Mouse (Mus musculus) embryonic facial prominence, embryonic 13.5 days (tissue): ENCODE data around the gene Oxct1. TPM values are rescaled to one million over a fixed set of nuclear protein-coding genes. Genes with fewer than 3 reads are reported as not detected.
A peak's percentile ranks its signal among the peaks of the same experiment; 100 is the strongest.

Source experiments
- ATAC-seq: fragments of 200-750 bp; cut with Nextera tagmentation; 2 replicates; pipeline ENCODE4 v1.8.0; 2017; ENCODE audit warnings: low read depth; ENCODE audit not compliant: insufficient number of reproducible peaks, insufficient read depth, low FRiP score, low TSS enrichment
- H3K27ac ChIP-seq: fragments of 300-500 bp; sonication (generic); 2 replicates; pipeline ENCODE4 v1.5.1; 2015; ENCODE audit warnings: moderate library complexity, mild to moderate bottlenecking, inconsistent platforms
- H3K27me3 ChIP-seq: fragments of 300-500 bp; sonication (generic); 2 replicates; pipeline ENCODE4 v1.6.1; 2015; ENCODE audit warnings: mild to moderate bottlenecking, inconsistent platforms
- H3K36me3 ChIP-seq: fragments of 300-500 bp; sonication (generic); 2 replicates; pipeline ENCODE4 v1.6.1; 2015; ENCODE audit warnings: mild to moderate bottlenecking, inconsistent platforms
- H3K4me1 ChIP-seq: fragments of 300-500 bp; sonication (generic); 2 replicates; pipeline ENCODE4 v1.6.1; 2015; ENCODE audit warnings: inconsistent platforms
- H3K4me2 ChIP-seq: fragments of 300-500 bp; sonication (generic); 2 replicates; pipeline ENCODE4 v1.6.1; 2015; ENCODE audit warnings: moderate library complexity, mild to moderate bottlenecking, inconsistent platforms
- H3K4me3 ChIP-seq: fragments of 300-500 bp; sonication (generic); 2 replicates; pipeline ENCODE4 v1.5.1; 2015; ENCODE audit warnings: mild to moderate bottlenecking, inconsistent platforms
- H3K9ac ChIP-seq: fragments of 300-500 bp; sonication (generic); 2 replicates; pipeline ENCODE4 v1.6.1; 2015; ENCODE audit warnings: mild to moderate bottlenecking, inconsistent platforms
- H3K9me3 ChIP-seq: fragments of 300-500 bp; sonication (generic); 2 replicates; pipeline ENCODE4 v1.6.1; 2016; ENCODE audit warnings: inconsistent platforms
- WGBS: fragments of 180-500 bp; shearing (Covaris S2); methylation state at CpG from one replicate; pipeline ENCODE4 v1.1.7; 2015; ENCODE audit warnings: mixed read lengths; 5-methylcytosine and 5-hydroxymethylcytosine counted together
- polyA plus RNA-seq: library from polyadenylated mRNA; unstranded; fragments of >200 nt; fragmentation: Nextera tagmentation; extraction: Ambion mirVana; gene quantifications from 2 replicates; pipeline ENCODE4 v1.2.1, GENCODE M21; 2015

Gene Oxct1
- polyA plus RNA-seq, 1 experiment from 2014 or later, result 267 TPM

DNA sequence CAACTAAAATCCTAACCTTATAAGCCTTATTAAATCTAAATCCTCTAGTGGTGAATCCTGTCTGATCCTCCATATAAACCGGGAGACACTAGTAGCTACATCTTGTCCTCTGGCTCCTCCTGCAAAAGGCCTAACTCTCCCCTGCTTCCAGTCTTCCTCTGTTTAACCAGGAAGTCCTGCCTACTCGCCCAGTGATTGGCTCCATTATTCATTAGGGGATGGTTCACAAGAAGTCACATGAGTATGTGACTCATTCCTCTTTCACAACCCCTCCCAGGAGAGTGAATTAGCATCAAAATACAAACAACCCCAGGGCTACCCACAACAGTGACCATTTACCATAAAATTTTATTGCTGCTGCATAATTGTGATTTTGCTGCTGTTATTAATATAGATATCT, 27.0 kb upstream of the Oxct1 start:
- ATAC-seq, result no peak
- whole genome bisulfite sequencing, result 68% methylated on average over 2 of the region's 2 CpGs
- Histone ChIP-seq H3K36me3 (no peaks in the 10 kb centered on the region), H3K9me3 (no peaks in the 10 kb centered on the region), H3K9ac (no peak overlapping the region), H3K4me2 (no peak overlapping the region), H3K4me1 (peaks cover 4% of the 10 kb centered on the region), H3K27me3 (no peaks in the 10 kb centered on the region), H3K27ac (no peak overlapping the region), H3K4me3 (no peak overlapping the region)

DNA sequence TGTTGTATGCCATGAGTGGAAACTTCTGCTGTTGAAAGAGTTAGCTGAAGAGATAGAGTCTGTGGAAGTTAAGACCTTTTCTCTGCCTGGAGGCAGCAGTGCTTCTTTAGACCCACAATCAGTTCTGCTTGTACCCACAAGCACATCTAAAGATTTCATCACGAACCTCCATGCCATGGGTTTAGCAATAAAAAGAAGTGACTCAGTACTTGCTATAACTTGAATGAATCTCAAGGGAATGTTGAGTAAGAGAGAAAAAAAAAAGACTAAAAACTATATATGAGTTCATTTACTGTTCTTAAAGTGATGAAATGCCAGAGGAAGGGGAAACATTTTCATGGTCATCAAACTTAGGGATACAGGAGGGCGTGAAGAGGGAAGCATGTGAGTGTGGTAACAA, 25.6 kb upstream of the Oxct1 start:
- Histone ChIP-seq H3K4me1 (no peaks in the 10 kb centered on the region), H3K9ac (no peak overlapping the region), H3K27ac (no peak overlapping the region), H3K9me3 (peaks cover 8% of the 10 kb centered on the region), H3K27me3 (no peaks in the 10 kb centered on the region), H3K36me3 (no peaks in the 10 kb centered on the region), H3K4me2 (no peak overlapping the region), H3K4me3 (no peak overlapping the region)
- no peak for ATAC-seq
- 75% methylated on average over 2 of the region's 2 CpGs for WGBS

DNA sequence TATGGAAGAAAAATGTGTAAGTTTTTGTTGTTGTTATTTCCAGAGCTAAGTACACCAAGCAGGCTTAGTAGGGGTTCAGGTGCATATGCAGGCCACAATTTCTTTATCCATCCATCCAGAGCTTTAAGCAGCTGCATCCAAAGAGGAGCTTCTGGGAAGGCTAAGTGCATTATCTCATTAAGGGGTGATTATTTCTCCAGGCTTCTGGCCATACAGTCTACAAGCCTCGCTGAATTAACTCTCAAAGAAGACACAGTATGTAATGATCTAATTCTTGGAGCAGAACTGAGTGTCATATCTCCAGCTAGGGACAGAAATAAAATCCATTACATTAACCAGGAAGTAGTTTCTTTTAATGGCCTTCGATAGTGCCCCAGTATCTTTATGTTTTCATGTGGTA, 12.3 kb upstream of the Oxct1 start:
- 72% methylated on average over 2 of the region's 2 CpGs for WGBS
- no peak for ATAC-seq
- no peak overlapping the region for H3K4me3 ChIP-seq

DNA sequence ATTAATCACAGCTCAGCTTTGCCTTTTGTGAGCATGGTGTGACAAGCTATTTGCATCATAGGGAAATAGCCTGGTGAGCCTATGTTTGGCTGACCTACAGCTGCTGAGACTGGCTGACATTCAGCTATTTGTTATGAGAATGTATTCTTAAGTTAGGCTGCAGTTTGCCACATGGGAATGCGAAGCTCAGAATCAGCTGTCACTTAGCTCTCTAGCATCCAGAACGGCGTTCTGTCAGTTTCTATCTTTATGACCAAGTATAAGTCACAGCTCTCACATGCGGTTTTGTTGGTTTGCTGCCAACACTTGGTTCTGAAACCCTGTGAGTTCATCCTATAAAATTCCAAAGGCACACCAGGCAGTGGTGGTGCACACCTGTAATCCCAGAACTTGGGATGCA, 5.5 kb upstream of the Oxct1 start:
- WGBS, result 75% methylated on average over 4 of the region's 4 CpGs
- H3K4me2 ChIP-seq, result no peak overlapping the region

More for the DNA sequence above, 12.3 kb upstream of the Oxct1 start:
- Histone ChIP-seq H3K4me2 (no peak overlapping the region), H3K9ac (no peak overlapping the region), H3K9me3 (no peaks in the 10 kb centered on the region), H3K27me3 (no peaks in the 10 kb centered on the region), H3K4me1 (no peaks in the 10 kb centered on the region), H3K36me3 (no peaks in the 10 kb centered on the region), H3K27ac (no peak overlapping the region)

DNA sequence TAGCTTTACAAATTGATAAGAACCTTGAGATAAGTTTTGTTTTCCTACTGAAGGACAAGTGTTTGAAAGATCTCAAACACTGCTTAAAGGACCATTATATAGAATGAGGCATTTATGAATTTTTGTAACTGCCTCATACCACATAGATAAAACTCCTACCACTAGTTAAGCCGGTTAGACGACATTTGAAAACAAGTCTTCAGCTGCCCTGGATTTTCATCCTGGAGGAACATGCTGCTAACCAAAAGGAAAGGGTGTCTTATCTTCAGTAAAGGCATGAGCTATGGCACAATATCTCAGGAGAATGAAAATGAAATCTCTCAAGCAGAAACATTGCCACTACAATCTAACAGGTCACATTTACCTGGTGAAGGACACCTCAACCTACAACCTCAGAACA, 2.4 kb upstream of the Oxct1 start:
- no peak overlapping the region for H3K4me2 ChIP-seq
- 75% methylated on average over 2 of the region's 2 CpGs for WGBS

More for the DNA sequence above, 5.5 kb upstream of the Oxct1 start:
- peaks cover 8% of the 10 kb centered on the region for H3K4me1 ChIP-seq
- H3K4me3 ChIP-seq, result no peak overlapping the region
- H3K36me3 ChIP-seq, result no peaks in the 10 kb centered on the region
- H3K27ac ChIP-seq, result no peak overlapping the region
- no peak overlapping the region for H3K9ac ChIP-seq
- no peak for ATAC-seq
- no peaks in the 10 kb centered on the region for H3K9me3 ChIP-seq
- no peaks in the 10 kb centered on the region for H3K27me3 ChIP-seq

DNA sequence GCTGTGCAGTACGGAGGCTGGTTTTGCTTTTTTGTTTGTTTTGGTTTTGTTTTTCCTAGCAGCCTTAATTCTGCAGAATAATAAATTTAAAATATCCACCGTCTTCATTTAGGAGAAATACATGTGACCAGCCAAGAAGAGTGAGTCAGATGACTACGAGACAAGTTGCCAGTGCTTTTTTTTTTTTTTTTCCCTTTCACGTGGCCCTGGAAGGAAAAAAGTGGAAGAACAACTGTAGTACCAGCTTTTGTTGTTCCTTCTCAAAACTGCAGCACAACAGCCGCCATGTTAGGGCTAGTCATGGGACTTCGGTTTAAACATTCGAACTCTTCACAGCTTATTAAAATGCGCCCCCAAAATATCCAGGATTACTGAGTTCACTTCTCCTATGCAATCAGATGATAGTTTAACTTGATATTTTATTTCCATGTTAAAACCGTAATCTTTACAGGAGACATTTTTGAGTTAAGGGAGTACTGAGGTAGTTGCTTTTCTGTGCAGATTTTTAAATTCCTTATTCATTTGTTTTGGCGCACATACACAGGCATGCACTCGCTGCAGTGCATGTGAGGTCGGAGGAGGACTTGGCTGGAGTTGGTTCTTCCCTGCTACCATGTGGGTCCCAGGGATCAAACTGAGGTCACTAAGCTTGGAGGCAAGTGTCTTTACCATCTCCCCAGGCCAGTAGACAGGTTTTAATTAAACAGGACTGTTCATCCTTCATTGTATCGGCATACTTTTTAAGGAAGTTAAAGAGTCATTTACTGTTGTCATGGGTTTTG, 1.3 kb upstream of the Oxct1 start:
- H3K9me3 ChIP-seq, result no peaks in the 10 kb centered on the region
- H3K9ac ChIP-seq, result no peak overlapping the region
- no peak overlapping the region for H3K27ac ChIP-seq
- H3K36me3 ChIP-seq, result no peaks in the 10 kb centered on the region
- peaks cover 22% of the 10 kb centered on the region for H3K4me1 ChIP-seq
- WGBS, result 77% methylated on average over 13 of the region's 13 CpGs
- no peaks in the 10 kb centered on the region for H3K27me3 ChIP-seq
- no peak overlapping the region for H3K4me2 ChIP-seq
- no peak for ATAC-seq
- no peak overlapping the region for H3K4me3 ChIP-seq

More for the DNA sequence above, 2.4 kb upstream of the Oxct1 start:
- H3K27ac ChIP-seq, result no peak overlapping the region
- H3K4me1 ChIP-seq, result peaks cover 22% of the 10 kb centered on the region
- ATAC-seq, result no peak
- no peak overlapping the region for H3K4me3 ChIP-seq
- no peaks in the 10 kb centered on the region for H3K9me3 ChIP-seq
- no peak overlapping the region for H3K9ac ChIP-seq
- no peaks in the 10 kb centered on the region for H3K27me3 ChIP-seq
- no peaks in the 10 kb centered on the region for H3K36me3 ChIP-seq

DNA sequence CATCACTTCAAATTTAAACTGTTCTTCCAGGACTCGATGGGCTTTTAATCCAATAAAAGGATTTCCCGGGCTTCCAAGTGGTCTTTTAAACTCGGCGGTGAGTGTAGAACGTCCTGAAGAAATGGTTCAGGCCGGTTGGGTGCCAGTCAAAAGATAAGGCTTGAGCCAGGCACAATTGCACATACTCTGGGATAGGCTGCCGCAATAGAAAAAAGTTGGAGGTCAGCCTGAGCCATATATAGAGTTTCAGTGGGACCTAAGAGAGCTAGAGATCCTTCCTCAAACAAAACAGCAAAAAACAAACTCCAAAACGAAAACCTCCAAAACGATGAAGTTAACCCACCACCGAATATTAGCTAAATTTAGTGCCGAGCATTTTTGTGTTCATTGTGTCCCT, 677 bp upstream of the Oxct1 start:
- WGBS, result 69% methylated on average over 11 of the region's 11 CpGs
- Histone ChIP-seq H3K4me2 (peak overlapping the region; percentile 66), H3K36me3 (no peaks in the 10 kb centered on the region), H3K4me1 (peaks cover 22% of the 10 kb centered on the region), H3K27me3 (no peaks in the 10 kb centered on the region), H3K27ac (peak overlapping the region; percentile 99; the same call in 1 of the 2 replicates), H3K4me3 (peak overlapping the region; percentile 79; the same call in 1 of the 2 replicates), H3K9ac (no peak overlapping the region; the same call in 1 of the 2 replicates), H3K9me3 (no peaks in the 10 kb centered on the region)
- no peak for ATAC-seq

DNA sequence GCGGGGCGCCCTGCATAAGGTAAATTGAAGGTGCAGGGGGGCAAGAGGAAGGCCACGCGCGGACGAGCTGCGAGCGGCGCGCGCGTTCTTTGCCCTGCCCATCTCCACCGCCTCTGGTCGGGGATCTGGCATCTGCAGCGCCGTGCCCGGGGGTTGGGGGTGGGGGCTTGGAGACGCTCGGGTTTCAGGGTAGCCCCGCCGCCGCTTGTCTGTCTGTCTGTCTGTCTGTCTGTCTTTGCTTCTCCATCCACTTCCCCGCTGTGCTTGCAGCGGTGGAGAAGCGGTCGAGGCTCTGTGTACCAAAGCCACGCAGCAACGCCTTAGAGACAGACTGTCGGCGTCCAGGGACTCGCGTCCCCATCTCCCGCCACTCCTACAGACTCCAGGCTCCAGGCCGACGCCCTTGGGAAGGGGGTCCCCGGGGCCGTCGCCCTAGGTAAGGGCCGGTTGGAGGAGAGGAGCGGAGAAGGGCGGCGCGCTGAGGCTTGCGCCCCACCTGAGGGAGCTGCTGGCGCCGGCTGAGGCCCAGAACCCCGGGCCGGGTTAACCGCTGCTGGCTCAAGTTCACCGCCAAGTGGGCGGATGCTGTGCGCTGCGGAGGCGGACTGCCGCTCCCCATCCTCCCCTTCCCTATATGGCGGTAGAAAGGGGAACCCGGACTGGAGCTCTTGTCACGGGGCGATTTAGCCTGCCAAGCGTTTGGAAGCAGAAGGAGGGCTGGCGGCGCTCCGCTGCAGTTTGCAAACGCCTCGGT, 825 bp downstream of the Oxct1 start:
- Histone ChIP-seq H3K36me3 (no peaks in the 10 kb centered on the region), H3K4me3 (peak overlapping the region; percentile 79), H3K4me2 (peak overlapping the region; percentile 66), H3K9me3 (no peaks in the 10 kb centered on the region), H3K27ac (peak overlapping the region; percentile 99), H3K9ac (peak overlapping the region; percentile 86), H3K4me1 (peaks cover 22% of the 10 kb centered on the region), H3K27me3 (no peaks in the 10 kb centered on the region)
- under 1% methylated on average over 65 of the region's 65 CpGs for whole genome bisulfite sequencing
- ATAC-seq, result peak; percentile 83

DNA sequence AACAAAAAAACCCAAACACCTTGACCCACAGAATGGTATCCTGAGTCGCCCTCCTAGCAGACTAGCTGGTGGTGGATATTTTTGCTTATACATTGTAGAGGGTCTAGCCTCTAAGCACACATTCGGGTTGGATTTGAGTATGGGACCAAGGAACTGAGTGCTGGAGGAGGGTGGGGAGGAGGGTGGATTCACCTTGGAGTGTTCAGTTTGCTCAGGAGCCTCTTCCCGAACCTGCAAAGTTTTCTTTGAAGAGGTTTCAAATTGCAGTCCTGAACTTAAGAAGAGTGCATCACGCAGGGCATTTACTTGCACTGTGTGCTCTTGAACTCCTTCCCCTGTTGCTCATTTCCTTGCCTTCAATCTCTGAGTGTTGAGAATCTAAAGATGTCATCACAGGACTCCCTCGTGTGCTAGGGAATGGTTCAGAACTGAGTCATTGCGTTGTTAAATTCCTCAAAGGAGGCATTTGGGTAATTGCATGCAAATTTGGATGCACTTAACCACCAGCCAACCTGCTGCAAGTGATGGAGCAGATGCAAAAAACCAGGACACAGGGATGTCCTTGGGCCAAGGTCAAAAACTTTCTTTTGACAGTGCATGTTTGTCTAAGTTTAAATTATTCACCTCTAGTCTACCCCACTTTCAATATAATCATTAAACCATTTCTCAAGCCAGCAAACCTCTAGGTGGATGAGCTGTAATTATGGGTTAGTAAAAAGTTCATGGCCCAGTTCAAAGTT, 1.7 kb downstream of the Oxct1 start:
- Histone ChIP-seq H3K9me3 (no peaks in the 10 kb centered on the region), H3K27me3 (no peaks in the 10 kb centered on the region), H3K4me1 (peaks cover 22% of the 10 kb centered on the region), H3K27ac (peak overlapping the region; percentile 99), H3K9ac (peak overlapping the region; percentile 86), H3K36me3 (no peaks in the 10 kb centered on the region), H3K4me2 (peak overlapping the region; percentile 66), H3K4me3 (peak overlapping the region; percentile 79)
- WGBS, result 4% methylated on average over 6 of the region's 6 CpGs
- ATAC-seq, result no peak

DNA sequence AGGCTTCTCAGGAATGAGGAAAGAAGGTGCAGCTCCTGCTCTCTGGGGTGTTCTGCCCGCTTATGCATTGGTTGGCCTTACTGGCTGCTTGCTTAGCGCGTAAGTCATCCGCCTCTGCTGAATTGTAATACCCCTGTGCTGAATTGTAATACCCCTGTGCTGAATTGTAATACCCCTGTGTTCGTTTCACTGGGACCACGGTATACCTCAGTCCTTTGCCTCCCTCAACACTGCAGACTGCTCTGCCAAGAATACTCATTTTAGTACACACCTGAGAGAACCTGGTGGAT, 2.2 kb downstream of the Oxct1 start:
- peak overlapping the region; percentile 66; the same call in 1 of the 2 replicates for H3K4me2 ChIP-seq
- H3K27me3 ChIP-seq, result no peaks in the 10 kb centered on the region
- ATAC-seq, result no peak
- H3K9ac ChIP-seq, result no peak overlapping the region
- WGBS, result 77% methylated on average over 6 of the region's 6 CpGs
- H3K36me3 ChIP-seq, result no peaks in the 10 kb centered on the region
- 0 out of 2 replicates have a peak overlapping the region, but pooled peaks have one; percentile 79 for H3K4me3 ChIP-seq
- H3K27ac ChIP-seq, result no peak overlapping the region
- H3K4me1 ChIP-seq, result peaks cover 22% of the 10 kb centered on the region
- H3K9me3 ChIP-seq, result no peaks in the 10 kb centered on the region

DNA sequence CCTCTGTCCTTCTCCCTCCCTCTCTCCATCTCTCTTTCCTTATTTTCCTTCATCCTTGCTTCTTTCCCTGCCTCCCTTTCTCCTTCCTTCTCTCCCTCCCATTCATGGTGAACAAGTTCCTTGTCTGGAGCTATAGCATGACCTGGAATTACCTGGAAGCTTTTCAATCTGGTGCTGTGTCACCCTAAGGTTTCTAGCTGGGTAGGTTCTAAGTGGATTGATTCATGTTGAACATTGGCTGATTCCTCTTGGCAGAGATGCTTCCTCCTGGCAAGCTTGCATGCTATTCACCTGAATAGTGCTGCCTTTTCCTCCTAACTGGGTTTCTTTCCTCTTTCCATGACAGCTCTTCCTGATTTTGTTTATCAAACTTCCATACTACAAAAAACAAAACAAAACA, 2.8 kb downstream of the Oxct1 start:
- no peak overlapping the region for H3K4me2 ChIP-seq
- ATAC-seq, result no peak

More for the DNA sequence above, 2.8 kb downstream of the Oxct1 start:
- H3K4me3 ChIP-seq, result no peak overlapping the region
- H3K4me1 ChIP-seq, result peaks cover 22% of the 10 kb centered on the region
- H3K27ac ChIP-seq, result no peak overlapping the region
- no peaks in the 10 kb centered on the region for H3K27me3 ChIP-seq
- H3K9me3 ChIP-seq, result no peaks in the 10 kb centered on the region
- H3K36me3 ChIP-seq, result no peaks in the 10 kb centered on the region
- no peak overlapping the region for H3K9ac ChIP-seq
